Mouse (Mus musculus): ENCODE results near the gene Echdc3. TPM values are rescaled to one million over a fixed set of nuclear protein-coding genes. Genes with fewer than 3 reads are reported as not detected.
A peak's percentile ranks its signal among the peaks of the same experiment; 100 is the strongest.

Echdc3 gene
- polyA plus RNA-seq, 1 experiment, result 1.9 TPM

- Histone ChIP-seq H3K4me3 (replicated peaks) (no peak overlapping the region), H3K36me3 (replicated peaks; ENCODE audit: low read length) (peaks cover 5% of the 10 kb centered on the region), H3K9me3 (peaks cover 16% of the 10 kb centered on the region), H3K4me1 (peaks cover 57% of the 10 kb centered on the region), H3K27me3 (replicated peaks) (peaks cover 18% of the 10 kb centered on the region)
- no peak for TF ChIP-seq GATA1 (IDR thresholded peaks at IDR 0.05; ENCODE audit: borderline replicate concordance, low read length)
- no peak for TF ChIP-seq FLI1 (IDR thresholded peaks at IDR 0.05; ENCODE audit: low read length)
Measured at GRCm38 (mm10) chr2:6186913-6187312, 25.9 kb downstream of the Echdc3 start.

DNA sequence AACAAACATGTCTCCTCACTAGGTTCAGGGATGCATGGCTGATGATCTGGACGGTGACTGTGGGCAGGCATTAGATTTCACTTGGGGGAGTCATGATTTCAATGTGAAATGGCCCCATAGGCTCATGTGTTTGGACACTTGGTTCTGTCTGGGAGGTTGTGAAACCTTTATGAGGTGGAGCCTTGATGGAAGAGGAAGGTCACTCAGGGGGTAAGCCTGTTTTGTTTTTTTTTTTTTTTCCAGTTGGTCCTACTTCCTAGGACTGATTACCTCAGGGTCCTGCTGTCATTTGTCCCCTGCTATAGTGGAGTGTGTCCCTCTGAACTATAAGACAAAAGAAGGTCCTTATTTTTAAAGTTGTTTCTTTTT, 33.1 kb downstream of the Echdc3 start:
- peaks cover 7% of the 10 kb centered on the region for H3K27me3 ChIP-seq (replicated peaks)
- peaks cover 9% of the 10 kb centered on the region for H3K9me3 ChIP-seq
- peaks cover 19% of the 10 kb centered on the region for H3K4me1 ChIP-seq
- no peak for TF ChIP-seq GATA1 (IDR thresholded peaks at IDR 0.05; ENCODE audit: borderline replicate concordance, low read length)
- peaks cover 3% of the 10 kb centered on the region for H3K36me3 ChIP-seq (replicated peaks; ENCODE audit: low read length)
- H3K4me3 ChIP-seq (replicated peaks), result no peak overlapping the region

- TF ChIP-seq GATA1 (IDR thresholded peaks at IDR 0.05; ENCODE audit: borderline replicate concordance, low read length) (no peak), FLI1 (IDR thresholded peaks at IDR 0.05; ENCODE audit: low read length) (no peak)
- H3K36me3 ChIP-seq (replicated peaks; ENCODE audit: low read length), result no peaks in the 10 kb centered on the region
Measured at GRCm38 (mm10) chr2:6178901-6179748, 33.7 kb downstream of the Echdc3 start.

DNA sequence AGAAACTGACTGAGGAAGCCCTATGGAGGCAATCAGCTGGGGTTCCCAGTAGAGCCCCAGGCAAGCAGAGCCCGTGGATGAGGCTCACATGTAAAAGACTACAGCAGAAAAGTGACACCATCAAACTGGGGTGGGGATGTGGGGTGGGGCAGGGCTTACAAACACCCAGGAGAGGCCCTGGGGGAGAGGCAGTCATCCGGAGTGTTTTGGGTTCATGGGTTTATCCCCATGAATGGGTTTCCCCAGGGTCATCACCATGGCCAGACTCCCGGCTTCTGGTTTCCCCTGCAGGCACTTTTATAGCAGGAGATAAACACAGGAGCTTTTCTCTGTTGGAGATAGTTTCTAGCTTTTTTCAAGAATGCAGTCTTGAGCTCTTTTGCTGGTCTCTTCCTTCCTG, 39.8 kb downstream of the Echdc3 start:
- Histone ChIP-seq H3K4me3 (replicated peaks) (no peak overlapping the region), H3K27me3 (replicated peaks) (peaks cover 4% of the 10 kb centered on the region), H3K36me3 (replicated peaks; ENCODE audit: low read length) (peaks cover 2% of the 10 kb centered on the region), H3K9me3 (no peaks in the 10 kb centered on the region), H3K4me1 (peaks cover 15% of the 10 kb centered on the region)
- TF ChIP-seq GATA1 (IDR thresholded peaks at IDR 0.05; ENCODE audit: borderline replicate concordance, low read length), result no peak
- no peak for TF ChIP-seq FLI1 (IDR thresholded peaks at IDR 0.05; ENCODE audit: low read length)

More at GRCm38 (mm10) chr2:6178901-6179748, 33.7 kb downstream of the Echdc3 start:
- Histone ChIP-seq H3K4me1 (peaks cover 15% of the 10 kb centered on the region), H3K27me3 (replicated peaks) (peaks cover 7% of the 10 kb centered on the region), H3K9me3 (peaks cover 6% of the 10 kb centered on the region; the same call in 1 of the 2 replicates), H3K4me3 (replicated peaks) (no peak overlapping the region)

DNA sequence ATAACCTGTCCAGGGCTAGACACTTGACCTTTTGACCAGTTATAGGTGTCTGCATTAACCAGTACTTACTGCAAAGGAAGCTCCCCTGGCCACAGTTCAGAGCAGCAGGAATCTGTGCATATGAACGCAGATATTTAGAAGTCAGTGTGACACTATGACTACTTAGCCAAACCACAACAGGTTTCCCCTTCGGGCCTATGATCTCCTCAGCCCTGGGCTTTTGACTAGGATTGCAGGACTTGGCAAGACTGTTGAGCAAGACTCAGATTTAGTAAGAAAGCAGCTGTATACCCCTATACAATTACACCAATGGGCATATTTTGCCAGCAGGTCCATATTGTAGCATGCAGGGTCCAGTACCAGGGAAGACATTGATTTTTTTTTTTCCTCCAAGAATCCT, 44.3 kb downstream of the Echdc3 start:
- Histone ChIP-seq H3K36me3 (replicated peaks; ENCODE audit: low read length) (peaks cover 2% of the 10 kb centered on the region), H3K27me3 (replicated peaks) (no peaks in the 10 kb centered on the region), H3K9me3 (no peaks in the 10 kb centered on the region), H3K4me1 (peaks cover 52% of the 10 kb centered on the region), H3K4me3 (replicated peaks) (no peak overlapping the region)
- no peak for TF ChIP-seq GATA1 (IDR thresholded peaks at IDR 0.05; ENCODE audit: borderline replicate concordance, low read length)
- TF ChIP-seq FLI1 (IDR thresholded peaks at IDR 0.05; ENCODE audit: low read length), result no peak

DNA sequence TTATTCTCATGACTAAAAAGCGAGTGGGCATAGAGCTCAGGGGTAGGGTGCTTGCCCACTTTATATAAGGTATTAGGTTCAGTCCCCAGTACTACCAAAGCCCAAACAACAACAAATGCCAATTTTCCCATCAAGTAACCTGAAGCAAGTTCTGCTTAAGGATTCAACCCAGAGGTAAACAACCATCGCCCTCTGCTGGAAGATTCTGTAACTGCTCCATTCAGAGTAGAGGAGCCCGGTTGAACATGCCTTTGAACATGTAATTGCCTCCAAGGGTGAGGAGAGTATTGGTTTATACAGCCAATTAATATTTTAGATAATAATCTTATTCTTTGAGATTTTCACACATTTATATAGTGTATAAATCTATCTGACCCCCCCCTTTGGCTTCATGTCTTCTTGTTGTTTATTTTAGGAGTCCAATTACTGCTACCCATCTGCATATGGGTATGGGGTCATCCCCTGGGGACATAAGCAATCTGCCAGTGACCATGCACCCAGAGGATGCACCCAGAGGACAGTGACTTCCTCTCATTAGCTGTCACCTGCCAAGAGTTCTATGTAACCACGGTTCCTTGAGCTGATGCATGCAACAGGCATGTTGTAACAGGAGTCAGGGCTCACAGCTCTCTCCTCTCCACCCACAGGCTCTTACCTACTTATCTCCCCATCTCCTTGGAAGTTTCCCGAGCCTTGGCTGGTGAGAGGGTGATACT, 44.8 kb downstream of the Echdc3 start:
- Histone ChIP-seq H3K27me3 (replicated peaks) (no peaks in the 10 kb centered on the region), H3K4me1 (peaks cover 54% of the 10 kb centered on the region), H3K36me3 (replicated peaks; ENCODE audit: low read length) (peaks cover 2% of the 10 kb centered on the region), H3K9me3 (no peaks in the 10 kb centered on the region), H3K4me3 (replicated peaks) (no peak overlapping the region)
- TF ChIP-seq FLI1 (IDR thresholded peaks at IDR 0.05; ENCODE audit: low read length) (no peak), GATA1 (IDR thresholded peaks at IDR 0.05; ENCODE audit: borderline replicate concordance, low read length) (no peak)

- peaks cover 2% of the 10 kb centered on the region for H3K36me3 ChIP-seq (replicated peaks; ENCODE audit: low read length)
- H3K4me1 ChIP-seq, result peaks cover 75% of the 10 kb centered on the region
- no peaks in the 10 kb centered on the region for H3K9me3 ChIP-seq
- H3K27me3 ChIP-seq (replicated peaks), result no peaks in the 10 kb centered on the region
- no peak for TF ChIP-seq FLI1 (IDR thresholded peaks at IDR 0.05; ENCODE audit: low read length)
- no peak for TF ChIP-seq GATA1 (IDR thresholded peaks at IDR 0.05; ENCODE audit: borderline replicate concordance, low read length)
- H3K4me3 ChIP-seq (replicated peaks), result no peak overlapping the region
Measured at GRCm38 (mm10) chr2:6165771-6166170, 47.1 kb downstream of the Echdc3 start.

- TF ChIP-seq GATA1 (IDR thresholded peaks at IDR 0.05; ENCODE audit: borderline replicate concordance, low read length), result no peak
- no peaks in the 10 kb centered on the region for H3K27me3 ChIP-seq (replicated peaks)
- H3K9me3 ChIP-seq, result no peaks in the 10 kb centered on the region
- peaks cover 86% of the 10 kb centered on the region for H3K4me1 ChIP-seq
- no peak overlapping the region for H3K4me3 ChIP-seq (replicated peaks)
- no peaks in the 10 kb centered on the region for H3K36me3 ChIP-seq (replicated peaks; ENCODE audit: low read length)
Measured at GRCm38 (mm10) chr2:6164606-6165290, 48.1 kb downstream of the Echdc3 start.

DNA sequence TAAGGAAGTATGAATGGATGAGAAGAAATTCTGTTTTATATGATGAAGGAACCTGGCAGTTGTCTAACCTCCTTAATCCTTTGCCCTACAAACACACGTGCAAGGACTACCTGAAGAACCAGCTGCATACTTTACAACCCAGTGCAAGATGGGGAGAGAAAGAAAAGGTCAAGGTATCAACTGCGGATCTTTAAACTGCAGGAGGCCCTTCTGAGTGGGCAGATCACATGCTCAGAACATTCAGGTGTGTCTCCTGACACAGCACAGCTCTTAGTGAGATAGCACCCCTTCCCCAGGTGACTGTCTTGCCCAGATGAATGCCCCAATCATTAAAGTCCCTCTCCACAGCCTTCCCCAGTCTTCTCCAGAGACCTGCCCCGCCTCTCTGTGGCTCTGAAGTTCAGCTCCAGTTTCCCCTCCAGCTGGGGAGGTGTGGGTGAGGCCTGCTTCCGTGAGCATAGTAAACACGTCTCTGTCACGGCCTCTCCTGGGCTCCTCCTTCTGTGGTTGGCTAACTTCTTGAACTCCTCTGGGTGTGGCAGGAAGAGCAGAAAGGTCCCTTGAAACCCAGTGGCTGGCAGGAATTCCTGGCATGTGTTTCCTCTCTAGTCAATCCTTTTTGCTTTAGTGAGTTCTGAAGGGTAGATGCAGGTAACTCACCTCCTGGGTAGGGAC, 50.3 kb downstream of the Echdc3 start:
- peaks cover 96% of the 10 kb centered on the region for H3K4me1 ChIP-seq
- no peaks in the 10 kb centered on the region for H3K9me3 ChIP-seq
- peak overlapping the region; percentile 62 for H3K4me3 ChIP-seq (replicated peaks)
- no peaks in the 10 kb centered on the region for H3K36me3 ChIP-seq (replicated peaks; ENCODE audit: low read length)
- TF ChIP-seq FLI1 (IDR thresholded peaks at IDR 0.05; ENCODE audit: low read length), result no peak
- TF ChIP-seq GATA1 (IDR thresholded peaks at IDR 0.05; ENCODE audit: borderline replicate concordance, low read length), result no peak
- no peaks in the 10 kb centered on the region for H3K27me3 ChIP-seq (replicated peaks)
